Mouse (Mus musculus): ENCODE data around the gene Zdhhc19. TPM values are rescaled to one million over a fixed set of nuclear protein-coding genes. Genes with fewer than 3 reads are reported as not detected.
A peak's percentile ranks its signal among the peaks of the same experiment; 100 is the strongest.

The Zdhhc19 gene
- polyA plus RNA-seq (2015; fragmentation: Nextera tagmentation; extraction: Ambion mirVana): not detected in 2 replicates

- H3K4me1 ChIP-seq: peaks cover 4% of the 10 kb centered on the region; the same call in 1 of the 2 replicates
- no peak for ATAC-seq (ENCODE audit: extremely low read depth, insufficient number of reproducible peaks, low FRiP score, low TSS enrichment)
- no peak within 1 kb of the TSS for H3K4me2 ChIP-seq
- no peaks in the 10 kb centered on the region for H3K36me3 ChIP-seq
- H3K27me3 ChIP-seq (replicated peaks): peaks cover 24% of the 10 kb centered on the region
- no peak within 1 kb of the TSS for H3K4me3 ChIP-seq
- H3K27ac ChIP-seq (replicated peaks): no peak within 1 kb of the TSS
- H3K9me3 ChIP-seq: no peaks in the 10 kb centered on the region
- WGBS: 60% methylated on average over 3 of the region's 3 CpGs
- no peak within 1 kb of the TSS for H3K9ac ChIP-seq
Measured at GRCm38 (mm10) chr16:32495965-32496364, at the start of gene Zdhhc19. TSS of gene Zdhhc19 (plus strand) at chr16:32496265.

- no peak overlapping the region for H3K4me3 ChIP-seq
- H3K27me3 ChIP-seq (replicated peaks): no peaks in the 10 kb centered on the region
- no peaks in the 10 kb centered on the region for H3K9me3 ChIP-seq
- peaks cover 14% of the 10 kb centered on the region for H3K4me1 ChIP-seq
- no peak overlapping the region for H3K9ac ChIP-seq
- no peak overlapping the region for H3K4me2 ChIP-seq
- 48% methylated on average over 2 of the region's 2 CpGs for WGBS
- ATAC-seq (ENCODE audit: extremely low read depth, insufficient number of reproducible peaks, low FRiP score, low TSS enrichment): no peak
- no peak overlapping the region for H3K27ac ChIP-seq (replicated peaks)
- peaks cover 13% of the 10 kb centered on the region for H3K36me3 ChIP-seq
Measured at GRCm38 (mm10) chr16:32446563-32447138, 49.4 kb upstream of the Zdhhc19 start.

- peaks cover 27% of the 10 kb centered on the region for H3K36me3 ChIP-seq
Measured at GRCm38 (mm10) chr16:32449665-32450064, 46.4 kb upstream of the Zdhhc19 start.

GRCm38 (mm10) chr16:32450133-32450532, 45.9 kb upstream of the Zdhhc19 start:
- Histone ChIP-seq H3K36me3 (peaks cover 32% of the 10 kb centered on the region), H3K4me1 (peaks cover 14% of the 10 kb centered on the region), H3K9me3 (no peaks in the 10 kb centered on the region), H3K9ac (no peak overlapping the region), H3K4me3 (no peak overlapping the region), H3K4me2 (no peak overlapping the region), H3K27me3 (replicated peaks) (no peaks in the 10 kb centered on the region), H3K27ac (replicated peaks) (no peak overlapping the region)
- no peak for ATAC-seq (ENCODE audit: extremely low read depth, insufficient number of reproducible peaks, low FRiP score, low TSS enrichment)
- 90% methylated on average over 2 of the region's 2 CpGs for WGBS

More at GRCm38 (mm10) chr16:32449665-32450064, 46.4 kb upstream of the Zdhhc19 start:
- ATAC-seq (ENCODE audit: extremely low read depth, insufficient number of reproducible peaks, low FRiP score, low TSS enrichment): no peak
- H3K4me1 ChIP-seq: peaks cover 14% of the 10 kb centered on the region
- no peak overlapping the region for H3K4me3 ChIP-seq
- H3K27ac ChIP-seq (replicated peaks): no peak overlapping the region
- 82% methylated on average over 3 of the region's 3 CpGs for WGBS
- no peaks in the 10 kb centered on the region for H3K9me3 ChIP-seq
- H3K4me2 ChIP-seq: no peak overlapping the region
- H3K27me3 ChIP-seq (replicated peaks): no peaks in the 10 kb centered on the region
- H3K9ac ChIP-seq: no peak overlapping the region

- Histone ChIP-seq H3K9ac (no peak overlapping the region), H3K27ac (replicated peaks) (no peak overlapping the region), H3K4me3 (no peak overlapping the region), H3K4me2 (no peak overlapping the region), H3K4me1 (peaks cover 5% of the 10 kb centered on the region; the same call in 1 of the 2 replicates), H3K36me3 (peaks cover 49% of the 10 kb centered on the region), H3K9me3 (no peaks in the 10 kb centered on the region), H3K27me3 (replicated peaks) (no peaks in the 10 kb centered on the region)
- no peak for ATAC-seq (ENCODE audit: extremely low read depth, insufficient number of reproducible peaks, low FRiP score, low TSS enrichment)
- 94% methylated on average over 8 of the region's 8 CpGs for WGBS
Measured at GRCm38 (mm10) chr16:32453102-32453501, 43.0 kb upstream of the Zdhhc19 start.

- Histone ChIP-seq H3K9me3 (no peaks in the 10 kb centered on the region), H3K27me3 (replicated peaks) (no peaks in the 10 kb centered on the region), H3K4me2 (no peak overlapping the region), H3K4me1 (peaks cover 5% of the 10 kb centered on the region; the same call in 1 of the 2 replicates), H3K4me3 (no peak overlapping the region), H3K9ac (no peak overlapping the region), H3K27ac (replicated peaks) (no peak overlapping the region), H3K36me3 (peaks cover 55% of the 10 kb centered on the region)
- no peak for ATAC-seq (ENCODE audit: extremely low read depth, insufficient number of reproducible peaks, low FRiP score, low TSS enrichment)
- WGBS: 89% methylated on average over 5 of the region's 5 CpGs
Measured at GRCm38 (mm10) chr16:32454646-32455045, 41.4 kb upstream of the Zdhhc19 start.

- no peak for ATAC-seq (ENCODE audit: extremely low read depth, insufficient number of reproducible peaks, low FRiP score, low TSS enrichment)
- Histone ChIP-seq H3K9me3 (no peaks in the 10 kb centered on the region), H3K4me3 (no peak overlapping the region), H3K4me1 (peaks cover 5% of the 10 kb centered on the region; the same call in 1 of the 2 replicates), H3K9ac (no peak overlapping the region), H3K4me2 (no peak overlapping the region), H3K36me3 (peaks cover 56% of the 10 kb centered on the region), H3K27me3 (replicated peaks) (no peaks in the 10 kb centered on the region), H3K27ac (replicated peaks) (no peak overlapping the region)
Measured at GRCm38 (mm10) chr16:32456086-32456485, 40.0 kb upstream of the Zdhhc19 start.

- Histone ChIP-seq H3K9ac (no peak overlapping the region), H3K4me2 (no peak overlapping the region), H3K4me1 (peaks cover 5% of the 10 kb centered on the region; the same call in 1 of the 2 replicates), H3K27ac (replicated peaks) (no peak overlapping the region), H3K9me3 (no peaks in the 10 kb centered on the region), H3K4me3 (no peak overlapping the region), H3K27me3 (replicated peaks) (no peaks in the 10 kb centered on the region), H3K36me3 (peaks cover 55% of the 10 kb centered on the region)
- ATAC-seq (ENCODE audit: extremely low read depth, insufficient number of reproducible peaks, low FRiP score, low TSS enrichment): no peak
- WGBS: 95% methylated on average over 1 of the region's 1 CpGs
Measured at GRCm38 (mm10) chr16:32456761-32457160, 39.3 kb upstream of the Zdhhc19 start.

GRCm38 (mm10) chr16:32457589-32458386, 38.3 kb upstream of the Zdhhc19 start:
- ATAC-seq (ENCODE audit: extremely low read depth, insufficient number of reproducible peaks, low FRiP score, low TSS enrichment): no peak
- Histone ChIP-seq H3K9me3 (no peaks in the 10 kb centered on the region), H3K9ac (no peak overlapping the region), H3K36me3 (peaks cover 55% of the 10 kb centered on the region), H3K4me1 (peaks cover 7% of the 10 kb centered on the region), H3K4me3 (no peak overlapping the region), H3K4me2 (no peak overlapping the region), H3K27ac (replicated peaks) (0 out of 2 replicates have a peak overlapping the region, but pooled peaks have one; percentile 17), H3K27me3 (replicated peaks) (no peaks in the 10 kb centered on the region)
- 60% methylated on average over 10 of the region's 10 CpGs for WGBS

- Histone ChIP-seq H3K27ac (replicated peaks) (no peak overlapping the region), H3K27me3 (replicated peaks) (no peaks in the 10 kb centered on the region), H3K4me3 (no peak overlapping the region), H3K4me2 (no peak overlapping the region), H3K4me1 (peaks cover 20% of the 10 kb centered on the region), H3K9me3 (no peaks in the 10 kb centered on the region), H3K9ac (no peak overlapping the region), H3K36me3 (peaks cover 58% of the 10 kb centered on the region)
- ATAC-seq (ENCODE audit: extremely low read depth, insufficient number of reproducible peaks, low FRiP score, low TSS enrichment): no peak
- WGBS: 54% methylated on average over 4 of the region's 4 CpGs
Measured at GRCm38 (mm10) chr16:32460518-32460917, 35.5 kb upstream of the Zdhhc19 start.

- no peak for ATAC-seq (ENCODE audit: extremely low read depth, insufficient number of reproducible peaks, low FRiP score, low TSS enrichment)
- Histone ChIP-seq H3K4me1 (peaks cover 20% of the 10 kb centered on the region), H3K27me3 (replicated peaks) (no peaks in the 10 kb centered on the region), H3K4me2 (no peak overlapping the region), H3K4me3 (no peak overlapping the region), H3K27ac (replicated peaks) (no peak overlapping the region), H3K9me3 (no peaks in the 10 kb centered on the region), H3K36me3 (peaks cover 52% of the 10 kb centered on the region), H3K9ac (no peak overlapping the region)
- 95% methylated on average over 5 of the region's 5 CpGs for WGBS
Measured at GRCm38 (mm10) chr16:32461713-32462112, 34.4 kb upstream of the Zdhhc19 start.

All from heart, embryonic 13.5 days (tissue).